Mouse (Mus musculus) gastrocnemius, postnatal 25 days (tissue): Measurements from ENCODE around the gene Clec4n. TPM values are rescaled to one million over a fixed set of nuclear protein-coding genes. Genes with fewer than 3 reads are reported as not detected.
"Not testable (repeated sequence)": the region's sequence is repeated elsewhere in the genome, so short reads cannot be mapped to it uniquely, and the experiment has no call there.

ENCODE experiments used
- DNase-seq: peaks from one replicate; pipeline ENCODE4 v3.0.0; 2022
- total RNA-seq, 2 experiments: library from RNA; stranded (reverse); gene quantifications; 1 replicate in 1 of 2; 2 replicates in 1 of 2; pipeline ENCODE4 v1.2.3; 2021

The Clec4n gene
- total RNA-seq, 2 experiments from 2014 or later, result not detected

- DNase-seq, result no peak
Measured at GRCm38 (mm10) chr6:123292751-123293400, 63.2 kb downstream of the Clec4n start.

DNA sequence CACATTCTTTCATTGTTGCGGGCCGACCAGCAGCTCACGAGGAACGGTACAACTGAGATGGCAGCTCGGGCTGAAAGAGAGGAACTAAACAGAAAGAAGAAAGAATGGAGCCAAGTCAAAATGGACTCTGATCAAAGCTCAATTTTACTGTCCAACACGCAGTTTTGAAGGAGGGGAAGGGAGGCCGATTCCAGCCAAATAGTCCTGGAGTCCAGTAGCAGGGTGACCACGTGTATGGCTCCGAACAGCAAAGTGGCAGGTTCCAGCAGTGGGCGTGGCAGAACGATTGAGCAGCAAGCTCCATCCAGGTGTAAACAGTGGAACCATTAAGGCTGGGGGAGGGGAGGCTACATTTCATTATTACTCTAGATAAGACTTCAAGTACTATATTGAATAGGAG, 63.9 kb downstream of the Clec4n start:
- not testable (repeated sequence) for DNase-seq

Other genes starting within 250 kb of the Clec4n start
- gene Clec4a4, start 239.5 kb upstream of the Clec4n start, total RNA-seq, result not detected
- not detected for gene Clec4b1, start 179.9 kb upstream of the Clec4n start, total RNA-seq
- under 1 TPM; 0.43 to 0.72 TPM for gene Clec4a2, start 123.4 kb upstream of the Clec4n start, total RNA-seq
- not detected for gene Clec4b2, start 57.0 kb upstream of the Clec4n start, total RNA-seq
- gene Clec4d, start 32.3 kb downstream of the Clec4n start, total RNA-seq, result not detected
- gene Clec4e, start 60.0 kb downstream of the Clec4n start, total RNA-seq, result not detected
- not detected for gene Vmn2r19, start 78.5 kb downstream of the Clec4n start, total RNA-seq
- gene Vmn2r20, start 188.3 kb downstream of the Clec4n start, total RNA-seq, result not detected